Mouse (Mus musculus) fat pad, adult 2 months (tissue): ENCODE measurements around the gene Trim17.

Source experiments
- DNase-seq: peaks from one replicate; pipeline ENCODE4 v3.0.0-alpha.2; 2011; ENCODE audit warnings: low read depth, low spot score; ENCODE audit errors: extremely low read depth

Trim17 gene

GRCm38 (mm10) chr11:58990794-58991193 lies 36.3 kb downstream of the Trim17 start:
- no peak for DNase-seq

GRCm38 (mm10) chr11:58991911-58992310 lies 37.4 kb downstream of the Trim17 start:
- DNase-seq = no peak

GRCm38 (mm10) chr11:58993091-58993670 lies 38.7 kb downstream of the Trim17 start:
- no peak for DNase-seq

- no peak for DNase-seq
These were observed 39.9 kb downstream of the Trim17 start for GRCm38 (mm10) chr11:58994337-58994826.

GRCm38 (mm10) chr11:58995061-58995806 lies 40.7 kb downstream of the Trim17 start:
- no peak for DNase-seq

GRCm38 (mm10) chr11:58995807-58996370 lies 41.4 kb downstream of the Trim17 start:
- no peak for DNase-seq

GRCm38 (mm10) chr11:58997541-58997940 lies 43.1 kb downstream of the Trim17 start:
- no peak for DNase-seq

GRCm38 (mm10) chr11:58999158-58999557 lies 44.7 kb downstream of the Trim17 start:
- DNase-seq = no peak

- DNase-seq = no peak
These were observed 45.3 kb downstream of the Trim17 start for GRCm38 (mm10) chr11:58999830-59000229.

- DNase-seq = no peak
These were observed 46.1 kb downstream of the Trim17 start for GRCm38 (mm10) chr11:59000635-59001034.

- DNase-seq = no peak
These were observed 48.0 kb downstream of the Trim17 start for GRCm38 (mm10) chr11:59002327-59003079.

- no peak for DNase-seq
These were observed 60.6 kb downstream of the Trim17 start for GRCm38 (mm10) chr11:59015052-59015451.
